Mouse (Mus musculus) midbrain, embryonic 15.5 days (tissue): ENCODE measurements around the gene Fbxw14. TPM values are rescaled to one million over a fixed set of nuclear protein-coding genes. Genes with fewer than 3 reads are reported as not detected.
"Not testable (repeated sequence)": the region's sequence is repeated elsewhere in the genome, so short reads cannot be mapped to it uniquely, and the experiment has no call there.

Source experiments
- ATAC-seq: fragments of 200-750 bp; cut with Nextera tagmentation; replicated peaks from 2 replicates; pipeline ENCODE4 v1.8.0; 2017; ENCODE audit warnings: moderate TSS enrichment
- H3K27ac ChIP-seq: fragments of 300-500 bp; sonication (generic); 2 replicates; pipeline ENCODE4 v1.5.1; 2015; ENCODE audit warnings: mild to moderate bottlenecking, inconsistent platforms
- H3K27me3 ChIP-seq: fragments of 300-500 bp; sonication (generic); replicated peaks from 2 replicates; pipeline ENCODE4 v1.6.1; 2015; ENCODE audit warnings: inconsistent platforms
- H3K36me3 ChIP-seq: fragments of 300-500 bp; sonication (generic); replicated peaks from 2 replicates; pipeline ENCODE4 v1.6.1; 2015; ENCODE audit warnings: inconsistent platforms
- H3K4me1 ChIP-seq: fragments of 300-500 bp; sonication (generic); 2 replicates; pipeline ENCODE4 v1.6.1; 2015; ENCODE audit warnings: inconsistent platforms
- H3K4me2 ChIP-seq: fragments of 300-500 bp; sonication (generic); 2 replicates; pipeline ENCODE4 v1.6.1; 2015; ENCODE audit warnings: inconsistent platforms, mild to moderate bottlenecking, moderate library complexity
- H3K4me3 ChIP-seq: fragments of 300-500 bp; sonication (generic); 2 replicates; pipeline ENCODE4 v1.5.1; 2015; ENCODE audit warnings: mild to moderate bottlenecking, inconsistent platforms
- H3K9ac ChIP-seq: fragments of 300-500 bp; sonication (generic); 2 replicates; pipeline ENCODE4 v1.6.1; 2015; ENCODE audit warnings: mild to moderate bottlenecking, inconsistent platforms
- H3K9me3 ChIP-seq: fragments of 300-500 bp; sonication (generic); 2 replicates; pipeline ENCODE4 v1.6.1; 2016; ENCODE audit warnings: inconsistent platforms
- WGBS: fragments of 180-500 bp; shearing (Covaris S2); methylation state at CpG from one replicate; pipeline ENCODE4 v1.1.7; 2015; ENCODE audit warnings: mixed read lengths; 5-methylcytosine and 5-hydroxymethylcytosine counted together
- polyA plus RNA-seq: library from polyadenylated mRNA; unstranded; fragments of >200 nt; fragmentation: Nextera tagmentation; extraction: Ambion mirVana; gene quantifications from 2 replicates; pipeline ENCODE4 v1.2.1, GENCODE M21; 2015

Fbxw14 gene
- polyA plus RNA-seq, result not detected in 2 replicates

DNA sequence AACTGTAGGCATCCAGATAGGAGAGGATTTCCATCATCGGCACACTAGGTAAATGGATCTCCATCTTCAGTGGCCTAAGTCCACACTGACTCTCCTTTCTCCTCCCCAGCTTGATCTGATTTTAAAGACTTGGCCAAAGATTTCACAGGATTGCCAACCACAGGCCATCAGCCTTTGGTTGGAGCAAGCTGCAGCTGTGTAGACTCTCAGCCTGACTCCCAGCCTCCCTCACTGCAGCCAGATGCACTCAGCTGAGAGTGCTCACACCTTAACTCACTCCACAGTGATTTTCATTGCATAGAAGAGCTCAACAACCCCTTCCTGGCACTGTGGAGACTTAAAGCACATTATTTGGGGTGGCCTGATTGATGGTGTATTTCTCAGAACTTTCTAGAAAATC is at the start of gene Fbxw14:
Gene Fbxw14, minus strand, starts transcription at position 101 of the 400 bp plus-strand sequence.
- not testable (repeated sequence) for H3K9me3 ChIP-seq, H3K4me3 ChIP-seq, H3K27me3 ChIP-seq, H3K4me2 ChIP-seq, H3K9ac ChIP-seq, ATAC-seq, H3K36me3 ChIP-seq, H3K4me1 ChIP-seq, H3K27ac ChIP-seq
- WGBS, result 60% methylated on average over 1 of the region's 1 CpGs

DNA sequence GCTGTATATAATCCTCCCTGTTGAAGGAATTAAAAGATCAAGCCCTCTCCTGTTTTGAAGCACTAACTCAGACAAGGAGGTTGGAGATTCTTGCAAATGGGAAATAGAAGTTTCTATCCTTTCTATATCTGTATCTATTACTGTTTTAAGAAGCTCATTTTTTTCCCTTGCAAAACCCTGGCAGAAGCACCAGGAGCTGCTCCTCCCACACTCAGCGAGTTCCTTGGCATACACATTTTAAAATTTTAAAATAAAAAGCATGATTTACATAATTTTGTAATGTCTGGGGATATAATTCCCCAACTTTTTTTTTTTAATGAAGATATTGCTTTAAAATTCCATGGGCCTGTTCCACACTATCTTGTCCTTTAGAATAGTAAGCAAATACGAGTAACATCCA is 24.4 kb downstream of the Fbxw14 start:
- Histone ChIP-seq H3K36me3 (no peaks in the 10 kb centered on the region), H3K4me2 (no peak overlapping the region), H3K27ac (no peak overlapping the region), H3K4me3 (no peak overlapping the region), H3K4me1 (no peaks in the 10 kb centered on the region), H3K27me3 (no peaks in the 10 kb centered on the region), H3K9ac (no peak overlapping the region), H3K9me3 (no peaks in the 10 kb centered on the region)
- WGBS, result 79% methylated on average over 2 of the region's 2 CpGs
- no peak for ATAC-seq

DNA sequence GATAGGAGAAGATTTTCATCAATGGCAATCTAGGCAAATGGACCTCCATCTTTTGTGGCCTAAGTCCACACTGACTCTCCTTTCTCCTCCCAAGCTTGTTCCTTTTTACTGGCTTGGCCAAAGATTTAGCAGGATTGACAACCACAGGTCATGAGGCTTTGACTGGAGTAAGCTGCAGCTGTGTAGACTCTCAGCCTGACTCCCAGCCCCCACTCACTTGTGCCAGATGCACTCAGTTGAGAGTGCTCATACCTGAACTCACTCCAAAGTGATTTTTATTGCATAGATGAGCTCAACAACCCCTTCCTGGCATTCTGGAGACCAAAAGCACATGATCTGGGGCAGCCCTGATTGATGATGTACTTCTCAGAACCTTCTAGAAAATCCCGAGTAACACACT is 52.8 kb downstream of the Fbxw14 start, which contains the start of gene Fbxw20:
Gene Fbxw20, minus strand, starts transcription at position 101 of the 400 bp plus-strand sequence.
- H3K27ac ChIP-seq, result no peak within 1 kb of the TSS
- H3K4me2 ChIP-seq, result no peak within 1 kb of the TSS
- no peaks in the 10 kb centered on the region for H3K9me3 ChIP-seq
- H3K4me1 ChIP-seq, result no peaks in the 10 kb centered on the region
- 85% methylated on average over 1 of the region's 1 CpGs for WGBS
- H3K27me3 ChIP-seq, result no peaks in the 10 kb centered on the region
- no peaks in the 10 kb centered on the region for H3K36me3 ChIP-seq
- ATAC-seq, result no peak
- H3K9ac ChIP-seq, result no peak within 1 kb of the TSS
- H3K4me3 ChIP-seq, result no peak within 1 kb of the TSS

Other genes with a start within 250 kb of the Fbxw14 start
- gene Shisa5, start 249.1 kb downstream of the Fbxw14 start, polyA plus RNA-seq, result 66.0 and 68.4 TPM in 2 replicates
- gene Trex1, start 227.9 kb downstream of the Fbxw14 start, polyA plus RNA-seq, result 18.0 TPM in 2 replicates
- 35.2 and 35.6 TPM in 2 replicates for gene Atrip, start 213.6 kb downstream of the Fbxw14 start, polyA plus RNA-seq
- gene Ccdc51, start 205.2 kb downstream of the Fbxw14 start, polyA plus RNA-seq, result 14.3 and 16.8 TPM in 2 replicates
- gene Tma7, start 205.1 kb downstream of the Fbxw14 start, polyA plus RNA-seq, result 607 and 639 TPM in 2 replicates
- gene Plxnb1, start 192.3 kb downstream of the Fbxw14 start, polyA plus RNA-seq, result 25.5 and 27.3 TPM in 2 replicates
- gene Fbxw21, start 125.6 kb downstream of the Fbxw14 start, polyA plus RNA-seq, result not detected in 2 replicates
- not detected in 2 replicates for gene Fbxw13, start 91.7 kb downstream of the Fbxw14 start, polyA plus RNA-seq
- gene Fbxw20, start 52.9 kb downstream of the Fbxw14 start, polyA plus RNA-seq, result not detected in 2 replicates
- 0.18 TPM in 1 of 2 replicates, not detected in the other for gene Fbxw28, start 52.0 kb upstream of the Fbxw14 start, polyA plus RNA-seq
- 0.12 TPM in 1 of 2 replicates, not detected in the other for gene Fbxw22, start 116.6 kb upstream of the Fbxw14 start, polyA plus RNA-seq
- not detected in 2 replicates for gene Fbxw16, start 161.5 kb upstream of the Fbxw14 start, polyA plus RNA-seq
- gene Fbxw19, start 208.2 kb upstream of the Fbxw14 start, polyA plus RNA-seq, result not detected in 2 replicates